Mouse (Mus musculus) liver, embryonic 14.5 days (tissue): ENCODE measurements around the gene Msto1. TPM values are rescaled to one million over a fixed set of nuclear protein-coding genes. Genes with fewer than 3 reads are reported as not detected.

ENCODE experiments used
- ATAC-seq: fragments of 200-750 bp; cut with Nextera tagmentation; 2 replicates; pipeline ENCODE4 v1.8.0; 2017; ENCODE audit warnings: moderate number of reproducible peaks, mild to moderate bottlenecking, moderate library complexity; ENCODE audit not compliant: insufficient read depth
- DNase-seq, 3 experiments: peaks; one replicate each; pipeline ENCODE4 v3.0.0-alpha.2; 2012 to 2013; ENCODE audit warnings: low read depth in 3 of 3, low spot score in 3 of 3
- H3K27ac ChIP-seq: fragments of 300-500 bp; sonication (generic); 2 replicates; pipeline ENCODE4 v1.5.1; 2014; ENCODE audit warnings: moderate library complexity, mild to moderate bottlenecking, control low read depth, inconsistent platforms
- H3K27me3 ChIP-seq: fragments of 300-500 bp; sonication (generic); 2 replicates; pipeline ENCODE4 v1.6.1; 2014; ENCODE audit warnings: mild to moderate bottlenecking, low read length, moderate library complexity; ENCODE audit not compliant: control insufficient read depth, insufficient read depth
- H3K36me3 ChIP-seq: fragments of 300-500 bp; sonication (generic); replicated peaks from 2 replicates; pipeline ENCODE4 v1.6.1; 2014; ENCODE audit warnings: low read depth; ENCODE audit not compliant: control insufficient read depth, insufficient read depth
- H3K4me1 ChIP-seq, 2 experiments: fragments of 200-500 bp in 1 of 2; fragments of 300-500 bp in 1 of 2; sonication (generic) in 1 of 2; replicated peaks; 2 replicates each; pipeline ENCODE4 v1.6.1; 2012 to 2014; ENCODE audit warnings: antibody characterized with exemption in 1 of 2, inconsistent platforms in 1 of 2, low read length in 1 of 2; ENCODE audit not compliant: control insufficient read depth in 2 of 2, insufficient read depth in 2 of 2
- H3K4me2 ChIP-seq: fragments of 300-500 bp; sonication (generic); 2 replicates; pipeline ENCODE4 v1.6.1; 2014; ENCODE audit warnings: low read depth, mild to moderate bottlenecking, control low read depth, moderate library complexity
- H3K4me3 ChIP-seq, 2 experiments: fragments of 200-500 bp in 1 of 2; fragments of 300-500 bp in 1 of 2; sonication (generic) in 1 of 2; 2 replicates each; pipeline ENCODE4 v1.5.1; 2012 to 2014; ENCODE audit warnings: low read depth in 2 of 2, low read length in 2 of 2, mild to moderate bottlenecking in 2 of 2, control low read depth in 1 of 2, inconsistent platforms in 1 of 2, moderate library complexity in 1 of 2; ENCODE audit not compliant: insufficient read depth in 1 of 2
- H3K9ac ChIP-seq: fragments of 300-500 bp; sonication (generic); replicated peaks from 2 replicates; pipeline ENCODE4 v1.6.1; 2014; ENCODE audit warnings: mild to moderate bottlenecking, control low read depth, moderate library complexity
- H3K9me3 ChIP-seq: fragments of 300-500 bp; sonication (generic); 2 replicates; pipeline ENCODE4 v1.6.1; 2016; ENCODE audit warnings: low read length, mixed read lengths; ENCODE audit not compliant: control insufficient read depth
- CTCF ChIP-seq: IDR thresholded peaks from 2 replicates; pipeline ENCODE4 v1.5.1; 2016; ENCODE audit warnings: antibody characterized with exemption, low read depth, control low read depth
- EP300 ChIP-seq: IDR thresholded peaks from 2 replicates; pipeline ENCODE4 v1.6.1; 2016; ENCODE audit warnings: antibody characterized with exemption, low read depth
- WGBS: fragments of 180-500 bp; shearing (Covaris S2); extraction: QIAGEN DNeasy Blood & Tissue Kit; methylation state at CpG from one replicate; pipeline ENCODE4 v1.1.7; 2014; ENCODE audit not compliant: insufficient replicate concordance; 5-methylcytosine and 5-hydroxymethylcytosine counted together
- polyA plus RNA-seq, 2 experiments: library from polyadenylated mRNA; depleted of rRNA in 1 of 2; stranded (reverse) in 1 of 2; unstranded in 1 of 2; fragments of >200 nt; fragmentation: Nextera tagmentation in 1 of 2; extraction: Ambion mirVana in 1 of 2; gene quantifications; 2 replicates each; pipeline versions ENCODE4 v1.2.1 to v1.2.3; 2012 to 2014

The Msto1 gene
- polyA plus RNA-seq, 2 experiments = 10.4 to 12.0 TPM

DNA sequence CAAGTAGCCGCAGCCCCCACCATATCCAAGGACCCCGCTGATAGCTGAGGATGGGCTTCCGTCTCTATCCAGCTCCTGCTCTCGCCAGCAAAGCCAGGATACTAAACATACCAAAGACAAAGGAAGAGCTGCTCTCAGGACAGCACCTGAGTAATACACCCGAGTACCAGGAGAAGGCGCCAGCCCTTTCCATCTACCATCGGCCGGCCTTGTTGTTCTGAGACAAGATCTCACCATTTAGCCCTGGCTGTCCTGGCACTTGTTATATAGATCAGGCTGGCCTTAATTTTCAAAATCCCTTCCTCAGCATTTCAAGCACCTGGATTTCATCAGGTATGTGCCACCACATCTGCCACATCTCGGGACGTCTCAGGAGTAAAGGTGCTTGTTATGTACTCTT, 25.3 kb upstream of the Msto1 start:
- WGBS = 87% methylated on average over 10 of the region's 10 CpGs
- Histone ChIP-seq H3K4me3 (no peak overlapping the region), H3K9me3 (no peaks in the 10 kb centered on the region), H3K27ac (no peak overlapping the region), H3K27me3 (no peaks in the 10 kb centered on the region), H3K9ac (no peak overlapping the region), H3K36me3 (peaks cover 18% of the 10 kb centered on the region), H3K4me1 (no peaks in the 10 kb centered on the region; a peak in 1 of 4 replicates), H3K4me2 (no peak overlapping the region)
- DNase-seq (no peak), ATAC-seq (no peak)
- TF ChIP-seq CTCF = no peak
- no peak for TF ChIP-seq EP300

DNA sequence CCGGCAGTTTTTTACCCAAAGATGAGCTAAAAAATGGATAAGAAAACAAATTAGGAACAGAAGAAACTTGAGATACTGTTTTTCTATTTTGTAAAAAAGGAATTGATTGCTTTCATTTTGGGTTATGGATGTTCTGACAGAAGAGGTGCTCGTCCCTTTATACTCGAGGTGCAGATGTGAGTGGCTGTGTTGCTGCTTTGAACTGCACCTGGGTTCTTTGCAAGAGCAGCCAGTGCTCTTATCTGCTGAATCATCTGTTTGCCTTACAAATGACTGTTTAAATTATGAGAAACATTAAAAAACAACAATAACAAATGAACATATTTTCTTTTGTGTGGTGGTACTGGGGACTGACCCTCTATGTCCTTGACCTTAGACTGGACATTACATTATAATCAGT, 15.7 kb upstream of the Msto1 start:
- DNase-seq = no peak
- WGBS = 71% methylated on average over 3 of the region's 3 CpGs
- Histone ChIP-seq H3K9me3 (no peaks in the 10 kb centered on the region), H3K27me3 (no peaks in the 10 kb centered on the region), H3K36me3 (peaks cover 29% of the 10 kb centered on the region), H3K27ac (no peak overlapping the region), H3K4me2 (no peak overlapping the region), H3K4me1 (no peaks in the 10 kb centered on the region), H3K4me3 (no peak overlapping the region), H3K9ac (no peak overlapping the region)
- no peak for ATAC-seq
- no peak for TF ChIP-seq CTCF

- WGBS = 77% methylated on average over 2 of the region's 2 CpGs
- Histone ChIP-seq H3K4me2 (no peak overlapping the region), H3K27ac (no peak overlapping the region), H3K9ac (no peak overlapping the region), H3K4me1 (no peaks in the 10 kb centered on the region), H3K9me3 (no peaks in the 10 kb centered on the region), H3K27me3 (no peaks in the 10 kb centered on the region), H3K36me3 (peaks cover 43% of the 10 kb centered on the region), H3K4me3 (no peak overlapping the region)
- no peak for ATAC-seq
- no peak for DNase-seq
- TF ChIP-seq CTCF = no peak; the same call in 1 of the 2 replicates
- no peak for TF ChIP-seq EP300
These were observed 11.9 kb upstream of the Msto1 start for GRCm38 (mm10) chr3:88925651-88926050.

DNA sequence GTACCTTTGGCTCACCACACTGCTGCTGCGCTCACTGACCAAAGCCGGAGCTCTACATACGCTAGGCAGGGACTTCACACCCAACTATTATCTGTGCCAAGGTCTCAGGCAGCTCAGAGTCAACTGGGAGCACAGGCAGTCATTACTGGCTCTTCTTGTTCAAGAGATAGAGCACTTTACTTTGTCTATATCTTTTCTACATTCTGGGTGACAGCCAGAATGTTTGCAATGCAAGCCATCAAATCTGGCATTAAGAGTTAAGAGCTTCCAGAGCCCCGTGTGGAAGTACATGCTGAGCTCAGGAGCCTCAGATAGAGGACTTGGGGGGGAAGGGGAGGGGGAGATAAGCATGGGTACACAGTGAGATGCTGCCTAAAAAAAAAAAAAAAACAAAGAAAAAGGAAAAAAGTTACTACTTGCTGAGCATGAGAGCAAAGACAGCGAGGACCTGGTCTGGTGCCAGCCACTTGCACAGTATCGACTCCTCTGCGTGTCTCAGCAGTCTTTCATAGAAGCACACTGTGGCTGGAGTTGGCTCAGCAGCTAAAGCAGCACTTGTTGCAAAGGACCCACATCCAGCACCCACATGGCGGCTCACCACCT, 10.3 kb upstream of the Msto1 start:
- no peak for ATAC-seq
- H3K4me2 ChIP-seq = no peak overlapping the region
- WGBS = 71% methylated on average over 8 of the region's 8 CpGs

DNA sequence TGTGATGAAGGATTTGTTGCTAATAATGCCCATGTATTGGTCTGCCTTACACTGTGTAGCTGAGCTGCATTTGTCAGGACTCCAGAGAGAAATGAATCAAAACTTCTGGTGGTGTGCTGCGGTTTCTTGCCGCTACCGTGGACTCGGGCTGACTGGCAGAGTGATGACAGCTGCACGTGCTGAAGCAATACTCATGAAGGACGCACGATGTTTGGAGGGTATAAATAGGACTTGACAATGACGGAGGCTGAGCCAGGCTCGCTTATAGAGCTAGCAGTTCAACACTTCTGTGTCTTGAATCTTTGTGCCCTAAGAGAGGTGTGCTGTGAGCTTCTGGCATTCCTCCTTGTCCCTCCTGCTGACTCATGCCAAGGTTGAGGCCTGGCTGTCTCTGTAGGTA, 7.6 kb upstream of the Msto1 start:
- no peak for TF ChIP-seq EP300
- TF ChIP-seq CTCF = no peak

More for the DNA sequence above, 10.3 kb upstream of the Msto1 start:
- H3K27ac ChIP-seq = no peak overlapping the region
- no peak for DNase-seq
- peaks cover 36% of the 10 kb centered on the region for H3K36me3 ChIP-seq
- no peaks in the 10 kb centered on the region for H3K27me3 ChIP-seq
- no peaks in the 10 kb centered on the region for H3K4me1 ChIP-seq
- no peak overlapping the region for H3K9ac ChIP-seq
- no peaks in the 10 kb centered on the region for H3K9me3 ChIP-seq
- H3K4me3 ChIP-seq = no peak overlapping the region
- no peak for TF ChIP-seq EP300
- TF ChIP-seq CTCF = no peak

More for the DNA sequence above, 7.6 kb upstream of the Msto1 start:
- no peak overlapping the region for H3K4me2 ChIP-seq
- no peak overlapping the region for H3K9ac ChIP-seq
- no peak overlapping the region for H3K4me3 ChIP-seq
- H3K9me3 ChIP-seq = no peaks in the 10 kb centered on the region
- no peak overlapping the region for H3K27ac ChIP-seq
- DNase-seq = no peak
- ATAC-seq = no peak
- H3K27me3 ChIP-seq = no peaks in the 10 kb centered on the region
- peaks cover 23% of the 10 kb centered on the region for H3K36me3 ChIP-seq
- no peaks in the 10 kb centered on the region for H3K4me1 ChIP-seq
- WGBS = 88% methylated on average over 9 of the region's 9 CpGs
